Mouse (Mus musculus) intestine, embryonic 15.5 days (tissue): ENCODE data around the gene U2surp. TPM values are rescaled to one million over a fixed set of nuclear protein-coding genes. Genes with fewer than 3 reads are reported as not detected.

ENCODE experiments used
- ATAC-seq: fragments of 200-750 bp; cut with Nextera tagmentation; 2 replicates; pipeline ENCODE4 v1.8.0; 2017; ENCODE audit warnings: moderate TSS enrichment, moderate library complexity
- H3K27ac ChIP-seq: fragments of 300-500 bp; sonication (generic); 2 replicates; pipeline ENCODE4 v1.5.1; 2015; ENCODE audit warnings: mild to moderate bottlenecking, inconsistent platforms
- H3K27me3 ChIP-seq: fragments of 300-500 bp; sonication (generic); replicated peaks from 2 replicates; pipeline ENCODE4 v1.6.1; 2015; ENCODE audit warnings: inconsistent platforms
- H3K36me3 ChIP-seq: fragments of 300-500 bp; sonication (generic); 2 replicates; pipeline ENCODE4 v1.6.1; 2015; ENCODE audit warnings: inconsistent platforms
- H3K4me1 ChIP-seq: fragments of 300-500 bp; sonication (generic); replicated peaks from 2 replicates; pipeline ENCODE4 v1.6.1; 2015; ENCODE audit warnings: inconsistent platforms
- H3K4me2 ChIP-seq: fragments of 300-500 bp; sonication (generic); replicated peaks from 2 replicates; pipeline ENCODE4 v1.6.1; 2015; ENCODE audit warnings: mild to moderate bottlenecking, inconsistent platforms
- H3K4me3 ChIP-seq: fragments of 300-500 bp; sonication (generic); replicated peaks from 2 replicates; pipeline ENCODE4 v1.5.1; 2015; ENCODE audit warnings: inconsistent platforms
- H3K9ac ChIP-seq: fragments of 300-500 bp; sonication (generic); 2 replicates; pipeline ENCODE4 v1.6.1; 2015; ENCODE audit warnings: inconsistent platforms
- H3K9me3 ChIP-seq: fragments of 300-500 bp; sonication (generic); 2 replicates; pipeline ENCODE4 v1.6.1; 2016; ENCODE audit warnings: inconsistent platforms
- WGBS: fragments of 180-500 bp; shearing (Covaris S2); methylation state at CpG from one replicate; pipeline ENCODE4 v1.1.7; 2015; 5-methylcytosine and 5-hydroxymethylcytosine counted together
- polyA plus RNA-seq: library from polyadenylated mRNA; unstranded; fragments of >200 nt; fragmentation: Nextera tagmentation; extraction: Ambion mirVana; gene quantifications from 2 replicates; pipeline ENCODE4 v1.2.1, GENCODE M21; 2015

Gene U2surp
- polyA plus RNA-seq, 1 experiment from 2014 or later = 164 TPM

DNA sequence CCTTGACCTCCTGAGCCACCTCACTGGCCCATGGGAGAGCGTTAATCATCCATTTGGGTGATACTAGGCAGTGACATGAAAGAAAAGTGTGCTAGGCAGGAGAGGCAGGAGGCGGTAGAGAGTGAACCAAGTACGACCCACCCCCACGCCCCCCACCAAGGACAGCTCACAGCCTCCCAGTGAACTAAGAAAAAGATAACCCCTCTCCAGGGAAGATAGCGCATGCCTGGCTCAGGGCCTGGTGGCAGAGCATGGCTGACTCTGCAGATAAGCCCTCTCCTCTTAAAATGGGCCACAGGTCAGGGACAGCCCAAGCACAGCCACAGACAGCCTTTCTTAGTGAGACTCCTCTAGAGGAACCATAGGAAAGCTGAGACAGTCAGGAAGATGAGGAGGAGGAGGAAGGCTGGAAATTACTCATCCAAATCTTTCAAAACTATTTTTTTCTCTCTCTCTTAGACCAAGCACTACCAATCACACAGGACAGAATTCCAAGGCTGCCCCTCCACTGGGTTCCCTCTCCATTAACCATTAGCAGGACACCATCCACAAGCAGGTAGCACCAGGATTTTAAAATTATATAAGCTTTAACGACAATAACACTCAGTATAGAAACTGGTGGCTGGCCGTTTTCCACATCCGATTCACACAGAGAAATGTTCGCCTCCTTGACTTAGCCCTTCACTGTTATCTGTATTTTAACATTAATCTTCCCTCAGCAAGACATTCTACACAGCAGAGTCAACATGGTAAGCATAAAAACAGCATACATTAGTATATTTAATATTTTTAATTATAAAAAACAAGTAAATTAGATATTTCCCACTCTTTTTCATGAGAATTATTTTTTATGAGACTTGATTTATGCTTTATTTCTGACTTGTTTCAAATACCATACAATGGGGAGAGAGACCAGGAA lies 39.3 kb upstream of the U2surp start:
- H3K4me2 ChIP-seq = no peak overlapping the region
- no peak for ATAC-seq
- 60% methylated on average over 9 of the region's 9 CpGs for WGBS

DNA sequence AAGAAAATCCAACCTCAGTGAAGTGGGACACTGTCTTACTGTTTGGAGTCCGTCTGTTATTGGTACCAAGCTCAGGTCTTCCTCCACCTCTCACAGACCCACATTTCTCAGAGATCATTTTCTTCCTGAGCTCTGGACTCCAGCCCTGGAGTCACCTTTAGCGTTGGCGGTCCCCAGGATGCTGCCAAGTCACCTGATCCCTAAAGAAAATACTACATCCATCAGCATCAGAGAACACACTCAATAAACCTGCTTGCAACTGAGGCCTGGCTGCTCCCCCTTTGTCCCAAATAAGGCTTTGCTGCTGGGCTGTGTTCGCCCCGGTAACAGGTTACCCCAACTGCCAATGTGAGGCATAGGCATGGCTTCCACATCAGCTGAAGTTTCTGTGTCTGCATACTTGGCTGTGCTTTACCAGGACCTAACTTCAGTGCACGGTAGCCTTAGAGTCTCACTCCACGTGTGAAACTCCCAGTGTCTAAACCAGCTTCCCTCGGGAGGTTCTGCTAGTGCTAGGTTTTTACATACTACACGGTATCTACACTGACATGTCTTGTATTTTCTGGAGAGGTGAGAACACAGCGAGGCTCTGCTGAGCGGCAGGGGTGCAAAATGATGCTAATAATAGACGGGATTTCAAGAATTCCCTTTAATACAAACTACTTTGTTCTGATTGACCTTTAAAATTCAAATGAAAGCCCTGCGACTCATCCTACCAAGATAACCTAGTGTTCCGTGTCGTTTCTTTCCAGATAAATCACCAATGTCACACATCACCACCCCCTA lies 38.0 kb upstream of the U2surp start:
- Histone ChIP-seq H3K9ac (no peak overlapping the region), H3K36me3 (no peaks in the 10 kb centered on the region), H3K4me1 (no peaks in the 10 kb centered on the region), H3K4me3 (no peak overlapping the region), H3K4me2 (no peak overlapping the region), H3K27me3 (no peaks in the 10 kb centered on the region), H3K9me3 (no peaks in the 10 kb centered on the region), H3K27ac (no peak overlapping the region)
- WGBS = 73% methylated on average over 15 of the region's 15 CpGs
- ATAC-seq = no peak

More for the DNA sequence above, 39.3 kb upstream of the U2surp start:
- Histone ChIP-seq H3K4me3 (no peak overlapping the region), H3K9me3 (no peaks in the 10 kb centered on the region), H3K27ac (no peak overlapping the region), H3K9ac (no peak overlapping the region), H3K27me3 (0 out of 2 replicates have a peak, but pooled peaks cover 1% of the 10 kb centered on the region), H3K4me1 (no peaks in the 10 kb centered on the region), H3K36me3 (no peaks in the 10 kb centered on the region)

DNA sequence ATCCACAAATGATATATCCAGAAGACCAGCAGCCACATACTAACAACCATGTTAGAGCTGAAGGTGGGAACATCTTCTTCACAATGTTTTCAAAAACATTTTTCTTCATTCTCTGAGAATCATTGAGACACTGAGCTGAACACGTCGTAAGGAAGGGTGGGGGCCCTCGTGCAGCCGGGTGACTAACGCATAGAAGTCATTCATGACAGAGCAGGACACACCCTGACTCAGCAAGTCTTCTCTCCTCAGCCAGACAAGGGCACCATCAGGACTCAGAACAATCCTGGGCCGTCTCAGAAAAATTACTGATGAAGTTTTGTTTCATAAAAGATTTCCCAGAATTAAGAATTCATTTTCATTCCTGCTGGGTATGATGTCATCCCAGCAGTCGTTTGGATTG lies 34.9 kb upstream of the U2surp start:
- no peaks in the 10 kb centered on the region for H3K27me3 ChIP-seq
- no peak overlapping the region for H3K9ac ChIP-seq
- no peaks in the 10 kb centered on the region for H3K4me1 ChIP-seq
- H3K4me3 ChIP-seq = no peak overlapping the region
- no peaks in the 10 kb centered on the region for H3K36me3 ChIP-seq
- H3K9me3 ChIP-seq = no peaks in the 10 kb centered on the region
- WGBS = 49% methylated on average over 7 of the region's 7 CpGs
- H3K4me2 ChIP-seq = no peak overlapping the region
- peak; percentile 66; the same call in 1 of the 2 replicates for ATAC-seq
- H3K27ac ChIP-seq = no peak overlapping the region

GRCm38 (mm10) chr9:95544598-95544997 lies 32.8 kb upstream of the U2surp start:
- H3K27me3 ChIP-seq = no peaks in the 10 kb centered on the region
- H3K27ac ChIP-seq = no peak overlapping the region
- H3K9ac ChIP-seq = no peak overlapping the region
- no peak overlapping the region for H3K4me3 ChIP-seq
- no peaks in the 10 kb centered on the region for H3K4me1 ChIP-seq
- H3K36me3 ChIP-seq = no peaks in the 10 kb centered on the region
- H3K4me2 ChIP-seq = no peak overlapping the region
- WGBS = 94% methylated on average over 4 of the region's 4 CpGs
- no peaks in the 10 kb centered on the region for H3K9me3 ChIP-seq
- no peak for ATAC-seq

- Histone ChIP-seq H3K9ac (no peak overlapping the region), H3K4me1 (no peaks in the 10 kb centered on the region), H3K27ac (no peak overlapping the region), H3K27me3 (no peaks in the 10 kb centered on the region), H3K4me3 (no peak overlapping the region), H3K4me2 (no peak overlapping the region), H3K36me3 (no peaks in the 10 kb centered on the region), H3K9me3 (no peaks in the 10 kb centered on the region)
- WGBS = 58% methylated on average over 6 of the region's 6 CpGs
- no peak for ATAC-seq
These were observed 30.7 kb upstream of the U2surp start for GRCm38 (mm10) chr9:95542475-95542874.

DNA sequence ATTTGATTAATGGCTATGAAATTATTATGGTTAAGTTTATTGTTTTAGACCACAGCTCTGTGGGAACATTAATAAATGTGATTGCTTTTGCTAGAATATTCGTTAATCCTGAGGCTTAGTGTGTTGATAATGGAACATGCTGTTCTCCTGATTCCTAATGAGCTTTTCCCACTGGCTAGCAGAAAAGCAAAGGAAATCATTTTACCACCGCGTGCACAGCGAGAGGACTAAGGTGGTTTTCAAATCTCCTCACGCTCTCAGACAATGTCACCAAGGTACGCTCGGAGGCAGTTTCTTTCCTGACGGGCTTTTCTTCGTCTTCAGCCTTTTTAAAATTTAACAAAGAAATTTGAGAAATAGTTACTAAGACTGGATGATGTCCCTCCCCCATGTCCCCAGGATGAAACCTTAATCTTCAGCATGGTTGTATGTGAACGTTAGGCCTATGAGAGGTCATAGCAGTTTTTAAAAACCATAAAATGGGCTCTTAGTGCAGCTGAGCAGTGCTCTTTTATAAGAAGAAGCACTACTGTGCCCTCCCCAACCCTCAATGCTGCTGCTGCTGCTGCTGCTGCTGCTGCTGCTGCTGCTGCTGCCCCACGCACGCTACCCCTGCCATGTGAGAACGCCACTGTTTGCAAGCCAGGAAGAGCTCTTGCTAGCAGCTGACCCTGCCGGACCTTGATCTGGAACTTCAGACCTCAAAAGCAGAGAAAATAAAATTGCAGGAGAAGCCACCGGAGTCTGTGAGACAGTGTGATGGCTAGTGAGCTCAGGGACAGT lies 30.0 kb upstream of the U2surp start:
- Histone ChIP-seq H3K9me3 (no peaks in the 10 kb centered on the region), H3K27ac (no peak overlapping the region), H3K9ac (no peak overlapping the region), H3K27me3 (no peaks in the 10 kb centered on the region), H3K4me2 (no peak overlapping the region), H3K4me1 (no peaks in the 10 kb centered on the region), H3K36me3 (no peaks in the 10 kb centered on the region), H3K4me3 (no peak overlapping the region)
- no peak for ATAC-seq
- 76% methylated on average over 15 of the region's 15 CpGs for whole genome bisulfite sequencing

DNA sequence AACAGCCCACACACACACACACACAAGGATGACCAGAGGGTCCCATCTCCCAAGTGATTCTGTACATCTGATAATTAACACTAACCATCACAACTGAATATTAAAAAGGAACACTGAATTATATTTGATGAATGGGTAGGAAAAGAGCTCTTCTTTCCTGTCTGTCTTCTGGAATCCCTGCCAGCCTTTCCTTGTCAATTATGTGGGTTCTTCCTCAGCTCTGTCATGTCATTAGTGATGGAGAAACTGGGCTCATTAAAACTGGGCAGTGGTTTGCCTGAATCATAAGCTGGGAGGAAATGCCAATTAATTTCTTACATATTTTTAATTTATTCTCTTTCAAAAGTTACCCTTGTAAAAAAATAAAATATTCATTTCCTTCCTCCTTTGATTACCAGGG lies 29.4 kb upstream of the U2surp start:
- no peak overlapping the region for H3K4me2 ChIP-seq
- H3K4me1 ChIP-seq = no peaks in the 10 kb centered on the region
- no peaks in the 10 kb centered on the region for H3K9me3 ChIP-seq
- H3K36me3 ChIP-seq = no peaks in the 10 kb centered on the region
- no peak for ATAC-seq
- no peak overlapping the region for H3K4me3 ChIP-seq
- H3K27ac ChIP-seq = no peak overlapping the region
- H3K9ac ChIP-seq = no peak overlapping the region
- no peaks in the 10 kb centered on the region for H3K27me3 ChIP-seq

- Histone ChIP-seq H3K27me3 (no peaks in the 10 kb centered on the region), H3K36me3 (no peaks in the 10 kb centered on the region), H3K4me2 (no peak overlapping the region), H3K9ac (no peak overlapping the region), H3K4me3 (no peak overlapping the region), H3K27ac (no peak overlapping the region), H3K4me1 (no peaks in the 10 kb centered on the region), H3K9me3 (no peaks in the 10 kb centered on the region)
- ATAC-seq = peak; percentile 51; the same call in 1 of the 2 replicates
- 58% methylated on average over 4 of the region's 4 CpGs for WGBS
These were observed 28.7 kb upstream of the U2surp start for GRCm38 (mm10) chr9:95540487-95540886.

DNA sequence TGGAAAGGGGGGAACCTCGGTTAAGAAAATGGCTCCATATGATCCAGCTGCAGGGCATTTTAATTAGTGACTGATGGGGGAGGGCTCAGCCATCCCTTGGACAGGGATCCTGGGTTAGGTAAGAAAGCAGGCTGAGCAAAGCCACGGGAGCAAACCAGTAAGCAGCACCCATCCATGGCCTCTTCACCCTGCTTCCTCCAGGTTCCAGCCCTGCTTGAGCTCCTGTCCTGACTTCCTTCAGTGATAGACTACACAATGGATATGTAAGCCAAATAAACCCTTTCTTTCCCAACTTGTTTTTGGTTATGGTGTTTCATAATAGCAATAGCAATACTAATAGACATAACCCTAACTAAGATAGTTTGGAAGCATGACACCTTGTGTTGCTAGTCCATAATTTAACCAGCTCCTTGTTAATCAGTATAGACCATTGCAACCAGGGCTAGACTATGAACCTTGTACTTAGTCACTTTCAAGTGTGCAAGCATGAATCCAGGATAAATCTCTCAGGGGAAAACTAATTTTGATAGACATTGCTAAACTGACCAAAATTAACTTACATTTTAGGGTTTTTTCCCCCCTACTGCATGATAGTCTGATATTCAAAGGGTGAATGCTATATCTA lies 27.5 kb upstream of the U2surp start:
- Histone ChIP-seq H3K4me2 (no peak overlapping the region), H3K4me3 (no peak overlapping the region), H3K27ac (no peak overlapping the region), H3K27me3 (no peaks in the 10 kb centered on the region), H3K9ac (no peak overlapping the region), H3K36me3 (no peaks in the 10 kb centered on the region), H3K4me1 (no peaks in the 10 kb centered on the region), H3K9me3 (no peaks in the 10 kb centered on the region)
- no peak for ATAC-seq
- WGBS = 77% methylated on average over 2 of the region's 2 CpGs

DNA sequence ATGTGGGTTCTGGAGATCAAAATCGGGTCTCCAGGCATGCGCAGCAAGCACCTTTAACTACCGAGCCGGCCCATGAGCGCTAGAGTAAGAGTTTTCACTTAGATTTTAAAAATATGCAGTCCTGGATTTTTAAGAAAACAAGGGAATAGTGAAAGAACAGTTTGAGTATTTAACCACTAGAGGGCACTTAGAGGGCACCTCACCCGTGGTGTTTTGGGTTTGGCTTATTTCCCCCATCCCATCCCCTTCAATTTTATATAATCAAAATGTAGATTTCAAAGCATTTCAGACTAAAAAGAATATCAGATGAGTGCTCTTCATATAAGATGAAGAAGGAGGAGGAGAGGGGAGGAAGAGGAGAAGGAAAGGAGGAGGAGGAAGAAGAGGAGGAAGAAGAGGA lies 22.0 kb upstream of the U2surp start:
- Histone ChIP-seq H3K27me3 (no peaks in the 10 kb centered on the region), H3K4me2 (no peak overlapping the region), H3K36me3 (no peaks in the 10 kb centered on the region), H3K27ac (no peak overlapping the region), H3K4me3 (no peak overlapping the region), H3K9me3 (no peaks in the 10 kb centered on the region), H3K4me1 (no peaks in the 10 kb centered on the region), H3K9ac (no peak overlapping the region)
- ATAC-seq = no peak
- WGBS = 40% methylated on average over 6 of the region's 6 CpGs

- Histone ChIP-seq H3K36me3 (no peaks in the 10 kb centered on the region), H3K9me3 (no peaks in the 10 kb centered on the region), H3K27me3 (no peaks in the 10 kb centered on the region), H3K4me3 (no peak overlapping the region), H3K9ac (no peak overlapping the region), H3K4me1 (no peaks in the 10 kb centered on the region), H3K27ac (no peak overlapping the region), H3K4me2 (no peak overlapping the region)
- no peak for ATAC-seq
- WGBS = 67% methylated on average over 3 of the region's 3 CpGs
These were observed 19.3 kb upstream of the U2surp start for GRCm38 (mm10) chr9:95531144-95531543.

- Histone ChIP-seq H3K27me3 (no peaks in the 10 kb centered on the region), H3K4me2 (no peak overlapping the region), H3K36me3 (no peaks in the 10 kb centered on the region), H3K27ac (no peak overlapping the region), H3K4me3 (no peak overlapping the region), H3K9me3 (no peaks in the 10 kb centered on the region), H3K9ac (no peak overlapping the region), H3K4me1 (no peaks in the 10 kb centered on the region)
- 34% methylated on average over 2 of the region's 2 CpGs for WGBS
- peak; percentile 85 for ATAC-seq
These were observed 15.9 kb upstream of the U2surp start for GRCm38 (mm10) chr9:95527676-95528075.
